Mouse (Mus musculus): ENCODE measurements around the gene Cldn19.
"Not testable (repeated sequence)": the region's sequence is repeated elsewhere in the genome, so short reads cannot be mapped to it uniquely, and the experiment has no call there.

Cldn19 gene

GRCm38 (mm10) chr4:119252025-119252808 is 3.0 kb upstream of the Cldn19 start:
- DNase-seq (ENCODE audit: low read depth, low spot score), result no peak

GRCm38 (mm10) chr4:119254012-119254618 is 1.1 kb upstream of the Cldn19 start:
- DNase-seq (ENCODE audit: low read depth, low spot score), result peak; percentile 26

- no peak for DNase-seq (ENCODE audit: low read depth, low spot score)
Observed at GRCm38 (mm10) chr4:119257083-119257482, 1.9 kb downstream of the Cldn19 start.

- DNase-seq (ENCODE audit: low read depth, low spot score), result no peak
Observed at GRCm38 (mm10) chr4:119259344-119260254, 4.4 kb downstream of the Cldn19 start.

- DNase-seq (ENCODE audit: low read depth, low spot score), result no peak
Observed at GRCm38 (mm10) chr4:119261087-119261713, 6.0 kb downstream of the Cldn19 start.

DNA sequence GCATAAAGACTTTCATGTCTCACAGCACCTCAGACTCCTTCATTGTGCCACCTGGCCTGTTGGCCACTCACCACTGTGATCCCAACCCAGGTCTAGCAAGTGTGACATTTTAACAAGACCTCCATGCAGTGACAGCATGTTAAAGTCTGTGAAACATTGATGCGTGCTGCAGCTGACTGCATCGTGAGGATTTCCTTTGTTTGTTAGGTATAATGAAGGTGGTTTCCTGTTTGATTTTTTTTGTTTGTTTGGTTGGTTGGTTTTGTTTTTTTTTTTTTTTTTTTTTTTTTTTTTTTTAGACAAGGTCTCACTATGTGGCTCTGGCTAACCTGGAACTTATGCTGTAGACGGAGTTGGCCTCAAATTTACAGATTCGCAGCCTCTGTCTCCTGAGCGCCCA is 7.3 kb downstream of the Cldn19 start:
- DNase-seq (ENCODE audit: low read depth, low spot score), result no peak

DNA sequence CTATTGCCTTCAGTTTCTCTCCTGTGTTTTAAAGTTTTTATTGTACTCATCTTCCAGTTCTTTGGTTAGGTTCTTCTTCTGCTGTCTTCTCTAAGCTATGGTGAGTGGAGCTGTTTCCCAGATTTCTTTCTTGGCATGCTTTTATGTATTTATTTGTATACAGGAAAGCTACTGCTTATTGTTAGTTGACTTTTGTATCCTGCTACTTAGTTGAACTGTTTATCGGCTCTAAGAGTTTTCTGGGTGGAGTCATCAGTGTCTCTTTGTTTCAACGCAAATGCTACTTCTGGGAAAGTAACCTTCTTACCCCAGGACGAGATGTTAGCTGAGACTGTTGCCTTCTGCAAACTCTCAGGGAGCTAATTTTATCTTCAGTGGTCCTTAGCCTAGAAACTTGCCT is 8.2 kb downstream of the Cldn19 start:
- DNase-seq (ENCODE audit: low read depth, low spot score), result no peak

GRCm38 (mm10) chr4:119266606-119267005 is 11.4 kb downstream of the Cldn19 start:
- DNase-seq (ENCODE audit: low read depth, low spot score), result no peak

GRCm38 (mm10) chr4:119274627-119275026 is 19.4 kb downstream of the Cldn19 start:
- DNase-seq (ENCODE audit: low read depth, low spot score), result peak; percentile 30

DNA sequence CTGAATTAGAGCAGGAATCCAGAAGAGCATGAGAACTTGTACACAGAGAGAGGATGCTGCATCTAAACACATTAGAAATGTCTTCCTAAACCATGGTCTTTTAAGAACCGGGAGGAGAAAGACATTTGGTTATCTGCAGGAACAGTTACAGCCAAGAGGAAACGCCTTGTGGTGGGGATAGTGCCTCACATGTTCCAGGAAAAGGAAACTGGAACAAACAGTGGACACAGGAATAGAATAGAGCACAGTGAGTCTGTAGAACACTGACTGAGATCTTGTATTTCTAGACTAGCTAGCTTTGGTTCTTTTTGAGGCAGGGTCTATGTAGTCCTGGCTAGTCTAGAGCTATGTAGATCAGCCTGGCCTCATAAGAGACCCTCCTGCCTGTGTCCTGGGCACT is 20.0 kb downstream of the Cldn19 start:
- peak; percentile 18 for DNase-seq (ENCODE audit: low read depth, low spot score)

GRCm38 (mm10) chr4:119275726-119276125 is 20.5 kb downstream of the Cldn19 start:
- no peak for DNase-seq (ENCODE audit: low read depth, low spot score)

DNA sequence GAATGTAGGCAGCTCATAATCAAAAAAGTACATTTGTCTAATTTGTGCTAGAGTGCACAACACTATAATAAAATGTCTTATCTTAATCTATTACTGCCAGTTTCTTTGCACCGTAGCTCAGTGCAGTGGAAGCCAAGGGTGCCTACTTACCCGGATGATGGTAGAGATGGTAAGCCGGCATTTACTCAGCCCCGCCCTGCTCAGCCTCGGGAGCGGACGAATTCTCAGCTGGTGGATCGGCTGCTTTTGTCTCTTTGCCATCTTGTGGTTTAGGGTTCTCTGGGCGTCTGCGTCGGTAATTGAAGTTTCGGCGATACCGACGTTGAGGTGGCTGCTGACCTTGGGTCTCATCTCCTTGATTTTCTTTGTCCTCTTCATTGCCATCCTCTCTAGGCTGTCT is 23.6 kb downstream of the Cldn19 start:
- DNase-seq (ENCODE audit: low read depth, low spot score), result not testable (repeated sequence)

- DNase-seq (ENCODE audit: low read depth, low spot score), result no peak
Observed at GRCm38 (mm10) chr4:119284861-119285260, 29.6 kb downstream of the Cldn19 start.

- no peak for DNase-seq (ENCODE audit: low read depth, low spot score)
Observed at GRCm38 (mm10) chr4:119285336-119285735, 30.1 kb downstream of the Cldn19 start.

GRCm38 (mm10) chr4:119291921-119292320 is 36.7 kb downstream of the Cldn19 start:
- DNase-seq (ENCODE audit: low read depth, low spot score), result no peak

GRCm38 (mm10) chr4:119292771-119293573 is 37.8 kb downstream of the Cldn19 start:
- peak; percentile 76 for DNase-seq (ENCODE audit: low read depth, low spot score)

DNA sequence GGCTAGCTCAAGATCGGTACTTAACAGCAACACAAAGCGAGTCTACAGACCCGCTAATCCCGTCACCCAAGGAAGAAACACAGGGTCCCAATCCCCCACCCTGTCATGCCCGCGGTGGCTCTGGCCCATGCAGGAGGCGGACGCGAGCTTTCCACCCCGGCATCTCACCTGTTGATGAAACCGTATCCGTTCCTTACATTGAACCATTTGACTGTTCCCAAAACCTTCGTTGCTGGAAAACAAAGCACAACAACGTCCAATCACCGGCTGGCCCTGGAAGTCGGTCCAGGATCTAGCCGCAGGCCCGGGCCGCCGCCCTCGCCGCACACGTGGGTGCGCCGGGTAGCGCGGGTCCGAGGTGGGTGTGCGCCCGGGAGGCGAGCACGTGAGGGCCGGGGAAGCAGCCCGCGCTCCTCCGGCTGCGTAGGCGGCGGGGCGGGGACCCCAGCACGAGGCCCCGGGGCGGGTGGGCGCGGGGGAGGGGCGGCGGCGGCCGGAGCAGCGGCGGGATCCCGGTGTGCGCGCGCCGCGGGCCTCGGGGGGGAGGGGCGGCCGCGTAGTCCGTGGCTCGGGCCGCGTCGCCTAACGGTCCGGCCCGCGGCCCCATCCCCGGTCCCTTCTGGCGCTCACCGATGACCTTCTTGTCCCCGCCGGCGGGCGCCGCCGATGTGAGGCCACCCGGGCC is 38.5 kb downstream of the Cldn19 start:
- peak; percentile 40 for DNase-seq (ENCODE audit: low read depth, low spot score)

- DNase-seq (ENCODE audit: low read depth, low spot score), result peak; percentile 98
Observed at GRCm38 (mm10) chr4:119294415-119295133, 39.4 kb downstream of the Cldn19 start, which contains the start of gene Ybx1. Gene Ybx1, minus strand, starts transcription at chr4:119294604.

DNA sequence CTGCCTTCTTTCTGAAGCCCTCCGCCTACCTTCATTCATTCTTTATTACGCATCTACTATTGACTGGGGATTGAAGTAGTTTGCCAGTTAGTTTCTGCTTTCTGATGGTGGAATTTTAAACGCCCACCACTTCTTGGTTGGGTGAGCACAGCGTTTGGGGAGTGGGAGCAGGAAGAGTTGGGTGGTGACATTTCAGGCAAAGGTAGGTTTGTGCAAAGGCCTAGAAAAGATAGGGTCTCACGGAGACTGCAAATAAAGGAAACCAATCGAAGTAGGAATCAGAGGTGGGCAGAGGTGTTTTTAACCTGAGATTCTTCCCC is 39.9 kb downstream of the Cldn19 start:
- no peak for DNase-seq (ENCODE audit: low read depth, low spot score)

GRCm38 (mm10) chr4:119297361-119297760 is 42.1 kb downstream of the Cldn19 start:
- no peak for DNase-seq (ENCODE audit: low read depth, low spot score)

Data from 3T3-L1 (cell line).